Mouse (Mus musculus) liver, adult 2 months (tissue): ENCODE measurements around the gene Ropn1. TPM values are rescaled to one million over a fixed set of nuclear protein-coding genes. Genes with fewer than 3 reads are reported as not detected.

ENCODE experiments used
- DNase-seq: peaks from one replicate; pipeline ENCODE4 v3.0.0-alpha.2; 2011; ENCODE audit warnings: low read depth, low spot score; ENCODE audit errors: extremely low read depth
- H3K27ac ChIP-seq: fragments of 200-500 bp; replicated peaks from 2 replicates; pipeline ENCODE4 v1.5.1; 2012; ENCODE audit warnings: low read depth, mild to moderate bottlenecking, control low read depth, inconsistent platforms, low read length; ENCODE audit not compliant: insufficient read depth
- H3K27me3 ChIP-seq: fragments of 200-500 bp; 2 replicates; pipeline ENCODE4 v1.6.1; 2012; ENCODE audit warnings: mild to moderate bottlenecking, moderate library complexity, low read length, inconsistent platforms; ENCODE audit not compliant: control insufficient read depth, insufficient read depth
- H3K36me3 ChIP-seq: fragments of 200-500 bp; 2 replicates; pipeline ENCODE4 v1.6.1; 2012; ENCODE audit warnings: low read length, inconsistent platforms; ENCODE audit not compliant: control insufficient read depth, insufficient read depth
- H3K4me1 ChIP-seq: fragments of 200-500 bp; 2 replicates; pipeline ENCODE4 v1.6.1; 2011; ENCODE audit warnings: low read length; ENCODE audit not compliant: control insufficient read depth, insufficient read depth
- H3K4me3 ChIP-seq: fragments of 200-500 bp; 2 replicates; pipeline ENCODE4 v1.5.1; 2011; ENCODE audit warnings: low read depth, mild to moderate bottlenecking, control low read depth, low read length, moderate library complexity; ENCODE audit not compliant: insufficient read depth
- H3K79me2 ChIP-seq: fragments of 200-500 bp; 2 replicates; pipeline ENCODE4 v1.6.1; 2012; ENCODE audit warnings: inconsistent platforms, mild to moderate bottlenecking, low read length, moderate library complexity; ENCODE audit not compliant: control insufficient read depth, insufficient read depth
- H3K9ac ChIP-seq: fragments of 200-500 bp; 2 replicates; pipeline ENCODE4 v1.6.1; 2012; ENCODE audit warnings: low read depth, mild to moderate bottlenecking, control low read depth, inconsistent platforms, low read length
- CTCF ChIP-seq: fragments of 200-500 bp; IDR thresholded peaks from 2 replicates; pipeline ENCODE4 v1.5.1; 2011; ENCODE audit warnings: low read depth, low read length, control low read depth
- POLR2A ChIP-seq: fragments of 200-500 bp; IDR thresholded peaks from 2 replicates; pipeline ENCODE4 v1.6.1; 2011; ENCODE audit warnings: low read length, control low read depth; ENCODE audit not compliant: insufficient read depth; ENCODE audit errors: extremely low read depth
- WGBS: fragments of 180-500 bp; shearing (Covaris S2); methylation state at CpG from one replicate; pipeline ENCODE4 v1.1.7; 2018; 5-methylcytosine and 5-hydroxymethylcytosine counted together
- polyA plus RNA-seq: library from polyadenylated mRNA; depleted of rRNA; stranded (reverse); fragments of >200 nt; gene quantifications from 2 replicates; pipeline ENCODE4 v1.2.3, GENCODE M21; 2012; rRNA removed
- total RNA-seq: library from RNA; depleted of rRNA; stranded (reverse); fragments of >200 nt; gene quantifications from 2 replicates; pipeline ENCODE4 v1.2.3, GENCODE M21; 2014; rRNA removed

Ropn1 gene
- total and polyA plus RNA-seq, 2 experiments = not detected

GRCm38 (mm10) chr16:34711481-34711880 is 61.8 kb downstream of the Ropn1 start:
- Histone ChIP-seq H3K4me3 (no peak overlapping the region), H3K4me1 (no peaks in the 10 kb centered on the region), H3K79me2 (no peaks in the 10 kb centered on the region), H3K36me3 (0 out of 2 replicates have a peak, but pooled peaks cover 1% of the 10 kb centered on the region), H3K27ac (no peak overlapping the region), H3K27me3 (no peaks in the 10 kb centered on the region), H3K9ac (no peak overlapping the region)
- peak; percentile 59 for DNase-seq
- TF ChIP-seq CTCF (peak; percentile 37; the same call in 1 of the 2 replicates), POLR2A (no peak)
- WGBS = 69% methylated on average over 3 of the region's 3 CpGs

DNA sequence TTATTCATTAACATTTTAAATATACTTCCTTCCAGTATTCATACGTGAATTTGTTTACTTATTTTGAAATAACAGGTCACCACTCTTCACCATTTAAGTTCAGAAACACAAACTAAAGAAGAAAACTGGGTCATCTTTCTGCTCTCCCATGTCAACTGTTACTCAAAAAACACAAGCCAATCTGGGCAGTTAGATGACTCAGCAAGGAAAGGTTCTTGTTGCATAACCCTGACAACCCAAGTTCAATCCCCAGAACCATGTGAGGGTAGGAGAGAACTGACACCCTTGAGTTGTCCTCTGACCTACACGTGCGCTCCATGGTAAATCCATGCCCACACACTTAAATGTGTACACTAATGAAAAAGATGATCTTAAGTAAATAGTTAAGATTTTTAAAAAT is 75.4 kb downstream of the Ropn1 start:
- Histone ChIP-seq H3K9ac (no peak overlapping the region), H3K4me1 (peaks cover 2% of the 10 kb centered on the region; the same call in 1 of the 2 replicates), H3K4me3 (no peak overlapping the region), H3K36me3 (no peaks in the 10 kb centered on the region; the same call in 1 of the 2 replicates), H3K27me3 (no peaks in the 10 kb centered on the region), H3K27ac (no peak overlapping the region), H3K79me2 (no peaks in the 10 kb centered on the region)
- TF ChIP-seq POLR2A (no peak), CTCF (no peak)
- 49% methylated on average over 3 of the region's 3 CpGs for WGBS
- DNase-seq = peak; percentile 87

Other genes starting within 250 kb of the Ropn1 start
- gene Kalrn, start 76.4 kb upstream of the Ropn1 start, total RNA-seq = 25.2 and 34.8 TPM in 2 replicates
- 14.0 and 15.4 TPM in 2 replicates for gene Kalrn, start 76.4 kb upstream of the Ropn1 start, polyA plus RNA-seq
- gene Ccdc14, start 40.7 kb downstream of the Ropn1 start, total RNA-seq = 1.2 and 1.3 TPM in 2 replicates
- 0.24 and 0.28 TPM in 2 replicates for gene Ccdc14, start 40.7 kb downstream of the Ropn1 start, polyA plus RNA-seq
- gene Mylk, start 95.3 kb downstream of the Ropn1 start, total RNA-seq = 26.3 and 33.0 TPM in 2 replicates
- 34.4 and 37.7 TPM in 2 replicates for gene Mylk, start 95.3 kb downstream of the Ropn1 start, polyA plus RNA-seq